Mouse (Mus musculus): ENCODE measurements around the gene Ccdc7a.

DNA sequence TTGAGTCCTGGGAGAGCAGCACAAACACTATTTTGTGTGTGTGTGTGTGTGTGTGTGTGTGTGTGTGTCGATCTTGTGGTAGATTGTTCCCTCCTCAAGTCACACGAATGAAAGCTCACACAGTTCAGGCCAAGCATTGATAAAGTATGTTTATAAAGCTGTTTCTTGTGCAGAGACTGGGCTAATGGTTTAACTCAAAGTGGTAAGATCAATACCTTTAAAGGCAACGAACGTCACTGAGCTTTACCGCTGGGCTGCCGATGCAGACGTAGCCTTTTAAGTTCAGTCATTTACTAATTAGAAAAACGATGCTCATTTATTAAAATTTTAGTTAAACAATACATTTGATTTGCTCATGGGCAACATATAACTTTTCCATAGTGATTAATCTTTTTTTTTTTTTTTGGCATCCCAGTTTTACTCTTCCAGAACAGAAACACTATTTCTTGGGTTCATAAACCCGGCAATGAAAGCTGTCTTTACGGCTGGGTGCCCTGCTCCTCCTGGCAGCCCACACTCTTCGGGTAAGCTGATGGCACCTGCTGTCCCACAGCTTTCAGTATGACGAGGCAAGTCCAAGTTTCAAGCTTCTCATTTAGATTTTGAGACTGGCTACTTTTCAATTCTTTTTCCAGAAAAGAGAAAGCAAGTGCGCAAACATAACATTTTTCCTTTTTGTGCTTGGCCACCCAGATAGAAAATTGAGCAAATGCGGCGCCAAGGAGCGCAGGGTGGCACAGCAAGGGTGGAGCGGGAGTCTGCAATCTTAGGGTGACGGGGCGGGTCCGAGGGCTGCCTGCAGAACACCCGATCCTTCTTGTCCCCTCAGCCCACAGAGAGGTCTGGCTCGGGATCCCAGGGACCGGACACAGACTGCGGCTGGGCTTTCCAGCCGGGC, 380.5 kb downstream of the Ccdc7a start:
- TF ChIP-seq POLR2A (IDR thresholded peaks at IDR 0.05; ENCODE audit: low read depth, low read length) (no peak), USF1 (IDR thresholded peaks at IDR 0.05; ENCODE audit: low read depth, low read length) (no peak), CHD1 (IDR thresholded peaks at IDR 0.05; ENCODE audit: low read depth, low read length) (no peak), SIN3A (IDR thresholded peaks at IDR 0.05; ENCODE audit: low read length) (no peak)

Data from CH12.LX (cell line).